Mouse (Mus musculus) gastrocnemius, adult 2 months (tissue): ENCODE measurements around the gene Akap2. TPM values are rescaled to one million over a fixed set of nuclear protein-coding genes. Genes with fewer than 3 reads are reported as not detected.

Experiments used
- DNase-seq: peaks from one replicate; pipeline ENCODE4 v3.0.0; 2022
- H3K27ac ChIP-seq: fragments of 200-600 bp; 2 replicates; pipeline ENCODE4 v1.8.1; 2022; ENCODE audit warnings: mild to moderate bottlenecking
- H3K4me3 ChIP-seq: fragments of 200-600 bp; 2 replicates; pipeline ENCODE4 v1.8.1; 2022; ENCODE audit warnings: mild to moderate bottlenecking, moderate library complexity
- CTCF ChIP-seq: fragments of 200-600 bp; IDR thresholded peaks from 2 replicates; pipeline ENCODE4 v1.8.1; 2022; ENCODE audit warnings: antibody characterized with exemption, mild to moderate bottlenecking, moderate library complexity
- intact Hi-C: fragments of 180-260 bp; cut with DNase I; formaldehyde crosslinking; loops from one replicate; pipeline ENCODE4 v1.15.1; 2025
- long read RNA-seq, 2 experiments: library from polyadenylated mRNA; stranded (forward); transcript quantifications; one replicate each; pipeline ENCODE4 v2.0.0; 2021
- total RNA-seq, 2 experiments: library from RNA; stranded (reverse); gene quantifications; 2 replicates each; pipeline ENCODE4 v1.2.3; 2021

The Akap2 gene
- total RNA-seq, result 10 to 100 TPM; 28.3 to 42.6 TPM
- long read RNA-seq, experiment 1, full-length matches to known transcripts, result 1 of 10 reads
- long read RNA-seq, experiment 1, partial matches to known transcripts, result 0 of 10 reads
- long read RNA-seq, experiment 1, other reads (novel, unspliced or antisense), result 9 of 10 reads
- long read RNA-seq, experiment 2, partial matches to known transcripts, result 0 of 10 reads
- long read RNA-seq, experiment 2, other reads (novel, unspliced or antisense), result 10 of 10 reads

DNA sequence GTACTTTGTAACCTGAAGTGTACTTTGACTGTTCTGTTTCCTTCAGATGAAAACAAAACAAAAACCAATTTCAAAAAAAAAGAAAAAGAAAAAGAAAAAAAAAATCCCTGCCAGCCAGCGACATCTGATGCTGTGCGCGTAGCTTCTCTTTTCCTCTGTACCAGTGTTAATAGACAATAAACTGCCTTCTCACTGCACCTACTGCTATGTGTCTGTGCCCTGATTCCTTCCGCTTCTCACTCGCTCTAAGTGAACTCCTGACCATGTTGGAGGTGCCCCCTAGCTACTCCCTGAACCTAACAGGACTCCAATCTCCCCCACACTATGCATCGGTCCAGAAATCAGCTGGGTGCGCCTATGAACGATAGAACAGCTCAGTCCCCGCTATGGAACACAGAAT is at the start of gene Akap2:
Akap2 (plus strand) TSS at position 304 of the 400 bp plus-strand sequence.
- Histone ChIP-seq H3K27ac (no peak within 1 kb of the TSS), H3K4me3 (no peak within 1 kb of the TSS)
- intact Hi-C loops, result no loop called here
- DNase-seq, result no peak
- TF ChIP-seq CTCF, result no peak

DNA sequence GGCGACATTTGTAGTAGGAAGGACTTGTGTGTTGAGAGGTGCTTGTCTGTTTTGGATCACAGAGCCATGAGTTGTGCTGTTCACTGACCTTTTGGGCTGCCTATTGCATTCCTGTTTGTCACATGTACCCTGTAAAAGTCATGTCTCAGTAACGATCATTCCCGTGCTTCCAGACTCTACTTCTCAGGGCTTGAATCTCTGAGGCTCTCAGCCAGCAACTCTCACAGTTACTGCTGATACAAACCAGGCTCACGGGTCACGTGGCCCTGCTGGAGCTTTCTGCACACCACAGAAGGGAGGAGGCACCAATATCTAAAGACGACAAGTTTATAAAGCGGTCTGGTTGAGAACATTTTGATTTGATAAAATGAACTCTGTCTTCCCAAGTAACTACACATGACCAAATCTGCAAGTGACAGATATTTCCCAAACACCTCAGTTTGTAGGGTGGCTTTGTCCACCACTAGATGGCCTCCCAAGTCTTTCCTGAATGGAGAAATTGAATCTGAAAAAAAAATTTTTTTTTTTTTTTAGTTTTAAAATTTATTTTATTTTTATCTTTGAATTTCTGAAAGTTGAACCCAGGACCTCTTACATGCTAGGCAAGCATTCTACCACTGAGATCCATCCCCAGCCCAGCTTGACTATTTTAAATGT is 46.5 kb upstream of the Akap2 start:
- no peak for DNase-seq
- H3K4me3 ChIP-seq, result no peak overlapping the region; the same call in 1 of the 2 replicates

DNA sequence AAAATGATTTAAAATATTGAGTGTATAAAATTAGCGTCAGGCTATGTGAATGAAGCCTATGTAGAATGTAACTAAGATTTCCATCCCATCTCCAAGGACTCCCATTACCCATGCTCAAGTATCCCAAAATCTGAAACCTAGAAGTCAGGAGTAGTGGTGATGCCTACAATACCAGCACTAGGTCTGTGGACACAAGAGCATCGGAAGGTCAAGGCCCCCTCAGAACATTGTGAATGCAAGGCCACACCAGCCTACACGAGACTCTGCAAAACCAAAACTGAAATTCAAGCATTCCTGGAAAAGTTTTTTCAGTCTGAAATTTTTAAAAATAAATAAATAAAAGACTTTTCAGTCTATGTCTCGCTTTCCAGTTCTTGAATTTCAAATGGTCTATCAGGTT is 44.9 kb upstream of the Akap2 start:
- H3K27ac ChIP-seq, result peak overlapping the region; percentile 85
- no peak overlapping the region for H3K4me3 ChIP-seq
- intact Hi-C loops, result no loop called here
- no peak for DNase-seq
- TF ChIP-seq CTCF, result no peak

More for the DNA sequence above, 46.5 kb upstream of the Akap2 start:
- TF ChIP-seq CTCF, result peak; percentile 85
- intact Hi-C loops, result loop anchor here (1.0 kb wide), 1 partner anchor 233 kb away; no protein-coding TSS in a partner anchor
- H3K27ac ChIP-seq, result 0 out of 2 replicates have a peak overlapping the region, but pooled peaks have one; percentile 4

DNA sequence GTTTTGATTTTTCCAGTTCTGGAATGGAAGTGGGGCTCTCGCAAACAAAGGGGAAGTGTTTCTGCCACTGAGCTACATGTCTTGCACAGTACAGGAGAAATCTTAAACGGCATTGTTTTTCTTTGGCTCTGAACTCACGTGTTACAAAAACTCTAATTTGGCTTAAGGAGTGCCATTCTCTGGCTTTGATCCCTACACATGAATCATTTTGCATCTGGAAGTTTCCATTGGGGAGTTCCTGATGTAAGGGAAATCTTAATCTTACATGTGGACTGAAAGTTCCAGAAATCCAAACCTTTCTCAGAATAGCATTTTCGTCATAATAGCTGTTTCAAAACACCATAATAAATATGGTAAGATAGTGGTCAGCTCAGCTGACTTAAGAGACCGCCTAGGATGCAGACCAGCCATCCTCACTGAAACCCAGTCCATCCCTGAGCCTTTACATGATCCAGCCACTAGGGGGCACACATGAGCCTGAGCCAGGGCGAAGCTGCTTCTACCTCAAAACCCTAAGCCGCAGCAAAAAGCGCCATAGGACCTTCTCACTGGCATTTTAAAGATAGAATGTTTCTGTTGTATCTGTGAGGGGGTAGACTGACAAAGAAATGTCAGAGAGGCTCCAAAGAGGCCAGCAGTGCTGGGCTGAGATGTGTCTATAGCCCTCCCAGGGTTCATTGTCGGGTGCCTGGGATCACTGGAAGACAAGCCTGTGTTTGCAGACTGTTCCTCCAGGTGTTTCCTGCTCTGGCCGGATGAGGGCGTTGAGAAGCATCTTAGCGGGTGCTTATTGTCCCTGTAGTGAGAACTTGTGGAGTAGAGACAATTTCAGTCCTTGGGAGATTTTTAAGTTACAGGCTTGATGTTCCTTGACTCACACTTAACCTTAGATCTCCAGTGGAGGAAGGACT is 44.2 kb upstream of the Akap2 start:
- intact Hi-C loops, result loop anchor here (1.0 kb wide), 2 partner anchors 115 to 207 kb away; no protein-coding TSS in a partner anchor
- H3K27ac ChIP-seq, result peak overlapping the region; percentile 85
- DNase-seq, result peak; percentile 87
- H3K4me3 ChIP-seq, result peak overlapping the region; percentile 62
- TF ChIP-seq CTCF, result peak; percentile 98

DNA sequence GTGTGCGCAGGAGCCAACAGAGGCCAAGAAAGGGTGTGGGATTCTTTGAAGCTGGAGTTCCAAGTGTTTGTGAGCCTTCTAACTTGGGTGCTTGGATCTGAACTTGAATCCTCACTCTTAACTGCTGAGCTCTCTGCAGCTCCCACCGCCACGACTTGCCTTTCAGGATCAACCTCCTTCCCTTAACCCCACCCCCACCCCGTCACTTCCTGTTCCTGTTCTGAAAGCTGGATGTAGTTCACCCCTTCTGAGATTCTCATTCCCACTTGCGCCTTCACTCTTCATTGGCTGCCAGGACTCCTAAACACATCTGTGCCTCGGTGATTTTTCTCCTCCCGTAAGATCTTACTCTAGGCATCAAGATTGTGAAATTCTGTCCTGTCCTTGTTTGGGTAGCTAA is 43.1 kb upstream of the Akap2 start:
- H3K4me3 ChIP-seq, result peak overlapping the region; percentile 21; the same call in 1 of the 2 replicates
- no peak for DNase-seq
- TF ChIP-seq CTCF, result no peak
- peak overlapping the region; percentile 85 for H3K27ac ChIP-seq
- intact Hi-C loops, result no loop called here

DNA sequence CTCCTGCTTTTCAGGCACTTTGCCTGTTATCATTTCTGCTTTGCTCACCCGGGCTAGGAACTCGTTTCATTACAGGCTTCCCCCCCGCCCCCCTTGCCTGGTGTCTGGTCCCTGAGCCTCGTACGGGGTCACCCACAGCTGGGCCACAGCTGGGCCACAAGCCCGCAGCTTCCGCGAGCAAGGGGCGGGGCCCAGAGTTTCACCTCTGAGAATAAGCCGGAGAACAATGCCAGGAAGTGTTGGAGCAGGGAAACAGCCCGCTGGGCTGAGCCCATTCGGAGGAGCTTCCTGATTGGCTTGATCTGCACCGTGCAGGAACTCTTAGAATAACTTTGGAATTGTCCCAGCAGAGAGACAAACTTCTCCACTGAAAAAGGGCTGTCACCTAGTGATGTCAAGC is 42.1 kb upstream of the Akap2 start:
- intact Hi-C loops, result no loop called here
- DNase-seq, result peak; percentile 77
- H3K27ac ChIP-seq, result peak overlapping the region; percentile 85
- peak overlapping the region; percentile 64 for H3K4me3 ChIP-seq
- no peak for TF ChIP-seq CTCF

DNA sequence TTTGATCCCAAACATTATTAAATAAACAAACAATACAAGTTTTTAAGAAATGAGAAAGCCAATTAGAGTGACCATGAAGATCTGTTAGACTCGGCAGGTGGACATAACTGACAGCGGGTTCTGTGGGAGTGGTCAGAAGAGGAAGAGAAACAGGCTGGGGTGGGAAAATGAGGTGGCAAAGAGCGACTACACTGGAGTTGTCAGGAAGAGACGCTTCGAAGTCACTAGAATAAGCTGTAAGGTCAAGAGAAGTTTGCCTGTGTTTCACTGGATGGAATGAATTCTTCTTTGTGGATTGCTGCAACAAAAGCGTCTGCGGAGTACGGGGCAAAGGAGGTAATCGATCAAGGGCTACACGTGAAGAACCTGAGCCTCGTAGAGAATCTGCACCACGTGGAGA is 39.5 kb upstream of the Akap2 start:
- peak overlapping the region; percentile 81 for H3K27ac ChIP-seq
- no peak overlapping the region for H3K4me3 ChIP-seq
- TF ChIP-seq CTCF, result no peak
- intact Hi-C loops, result no loop called here
- no peak for DNase-seq

DNA sequence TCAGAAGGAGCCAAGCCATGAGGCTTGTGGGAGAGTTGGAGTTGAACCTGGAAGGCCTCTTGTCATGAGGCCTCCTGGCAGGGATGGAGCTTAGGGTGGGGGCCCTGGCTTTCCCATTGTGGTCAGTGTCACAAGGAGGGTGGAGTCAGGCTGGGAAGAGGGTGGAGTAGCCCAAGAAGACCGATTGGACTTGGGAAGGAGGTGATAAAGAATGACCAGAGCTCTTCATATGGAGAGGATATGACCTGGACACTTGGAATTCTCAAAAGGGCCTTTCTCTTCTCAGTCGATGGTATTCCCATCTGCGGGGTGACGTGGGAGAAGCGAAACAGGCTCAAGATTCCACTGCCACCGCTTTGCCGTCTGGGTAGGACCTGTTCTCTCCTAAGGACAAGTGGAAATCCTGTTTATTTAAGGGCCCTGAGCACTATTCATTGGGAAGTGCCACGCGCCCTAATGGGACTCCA is 38.4 kb upstream of the Akap2 start:
- DNase-seq, result peak; percentile 41
- Histone ChIP-seq H3K27ac (peak overlapping the region; percentile 81), H3K4me3 (no peak overlapping the region)
- intact Hi-C loops, result no loop called here
- no peak for TF ChIP-seq CTCF

DNA sequence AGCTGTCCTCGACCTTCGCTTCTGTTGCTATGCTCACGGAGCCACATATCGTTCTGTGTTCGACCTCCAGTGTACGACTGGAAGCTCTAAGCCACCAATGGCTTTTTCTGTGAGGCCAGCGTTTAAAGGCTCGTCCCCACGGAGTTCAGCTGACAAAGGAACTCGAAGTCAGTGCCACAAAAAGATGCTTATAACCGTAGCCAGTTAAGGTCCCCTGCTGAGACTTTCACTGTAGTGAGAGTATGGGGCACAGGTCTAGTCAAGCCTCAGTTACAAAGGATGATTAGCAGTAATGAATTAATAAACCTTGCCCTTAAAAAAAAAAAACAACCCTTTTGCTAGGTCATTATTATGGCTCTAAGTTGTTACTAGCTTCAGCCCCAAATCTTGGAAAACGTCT is 37.3 kb upstream of the Akap2 start:
- intact Hi-C loops, result no loop called here
- no peak for TF ChIP-seq CTCF
- no peak overlapping the region for H3K4me3 ChIP-seq
- peak overlapping the region; percentile 81 for H3K27ac ChIP-seq
- DNase-seq, result no peak

DNA sequence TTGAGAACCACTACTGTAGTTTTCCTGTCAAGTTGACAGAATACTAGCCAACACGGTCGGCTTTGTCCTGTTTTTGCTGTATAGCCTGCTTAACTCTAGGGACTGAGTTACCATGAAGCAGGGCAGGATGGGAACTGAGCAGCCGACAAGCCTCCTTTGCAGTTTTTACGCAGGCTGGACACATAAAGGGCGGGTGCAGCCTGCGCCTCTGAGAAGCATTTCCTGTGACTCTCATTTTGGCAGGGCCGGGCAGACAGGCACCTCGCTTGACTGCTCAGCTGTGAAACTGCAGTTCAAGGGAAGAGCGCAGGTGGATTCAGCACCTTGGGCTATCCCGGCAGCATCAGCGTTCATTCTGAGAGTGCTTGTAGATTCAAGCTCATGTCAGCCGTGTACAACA is 35.9 kb upstream of the Akap2 start:
- peak; percentile 39 for DNase-seq
- Histone ChIP-seq H3K27ac (peak overlapping the region; percentile 81), H3K4me3 (peak overlapping the region; percentile 21; the same call in 1 of the 2 replicates)
- TF ChIP-seq CTCF, result no peak
- intact Hi-C loops, result no loop called here

DNA sequence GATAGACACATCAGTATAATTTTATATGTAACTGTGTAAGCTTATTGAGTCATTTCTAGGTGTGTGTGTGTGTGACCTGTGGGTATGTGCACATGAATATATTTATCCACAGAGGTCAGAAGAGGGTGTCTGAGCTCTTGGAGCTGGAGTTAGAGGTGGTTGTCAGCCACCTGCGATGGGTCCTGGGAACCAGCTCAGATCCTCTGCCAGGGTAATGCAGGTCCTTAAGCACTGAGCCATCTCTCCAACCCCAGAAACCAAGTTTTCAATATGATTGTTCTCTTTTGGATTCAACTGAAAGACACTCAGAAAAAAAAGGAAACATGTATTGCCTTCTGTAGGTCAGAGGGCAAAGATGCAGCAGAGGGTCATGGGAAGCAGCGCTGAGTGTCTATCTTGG is 35.1 kb upstream of the Akap2 start:
- DNase-seq, result no peak
- intact Hi-C loops, result no loop called here

DNA sequence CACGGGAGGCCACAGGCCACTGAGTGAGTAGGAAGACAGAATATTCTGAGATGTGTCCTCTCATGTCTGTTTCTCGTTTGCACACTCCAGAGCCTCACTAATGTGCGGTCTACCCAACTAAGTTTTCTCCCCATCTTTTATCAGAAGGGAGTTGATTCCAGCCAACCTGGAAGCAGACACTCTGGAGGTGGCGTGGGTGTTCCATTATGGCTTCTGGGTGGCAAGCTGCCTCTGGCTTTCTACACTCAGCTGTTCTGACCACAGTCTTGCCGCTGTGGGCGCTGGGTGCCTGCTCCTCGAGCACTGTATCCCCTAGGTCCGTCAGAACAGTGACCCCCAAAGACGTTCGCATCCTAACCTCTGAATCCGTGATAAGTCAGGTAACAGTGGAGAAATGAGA is 34.5 kb upstream of the Akap2 start:
- DNase-seq, result peak; percentile 42
- Histone ChIP-seq H3K27ac (peak overlapping the region; percentile 81), H3K4me3 (no peak overlapping the region)
- no peak for TF ChIP-seq CTCF
- intact Hi-C loops, result no loop called here

More for the DNA sequence above, 35.1 kb upstream of the Akap2 start:
- no peak overlapping the region for H3K4me3 ChIP-seq
- peak overlapping the region; percentile 81 for H3K27ac ChIP-seq
- TF ChIP-seq CTCF, result no peak
